Mouse (Mus musculus) urinary bladder, postnatal 4 days (tissue): Measurements from ENCODE around the gene Ube2d2b.

Experiments
- DNase-seq, 2 experiments: peaks; one replicate each; pipeline ENCODE4 v3.0.0; 2021 to 2022; ENCODE audit warnings: low spot score in 2 of 2

Ube2d2b gene

DNA sequence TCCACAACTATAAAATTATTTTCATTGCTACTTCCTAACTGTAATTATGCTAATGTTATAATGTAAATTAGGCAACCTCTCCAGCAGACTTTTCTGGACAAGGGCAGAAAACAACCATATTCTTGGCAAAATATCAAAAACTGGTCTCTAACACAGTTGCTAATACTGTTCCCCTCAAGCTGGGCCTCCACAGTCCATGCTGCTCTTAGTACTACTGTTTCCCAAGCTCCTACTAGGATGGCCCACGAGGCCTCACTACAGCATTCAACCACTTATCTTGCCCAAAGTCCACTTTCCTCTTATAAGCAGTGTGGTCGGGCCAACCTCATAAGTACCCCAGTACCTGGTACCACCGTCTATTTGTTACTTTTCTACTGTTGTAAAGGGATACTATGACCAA is 24.7 kb downstream of the Ube2d2b start:
- no peak for DNase-seq

DNA sequence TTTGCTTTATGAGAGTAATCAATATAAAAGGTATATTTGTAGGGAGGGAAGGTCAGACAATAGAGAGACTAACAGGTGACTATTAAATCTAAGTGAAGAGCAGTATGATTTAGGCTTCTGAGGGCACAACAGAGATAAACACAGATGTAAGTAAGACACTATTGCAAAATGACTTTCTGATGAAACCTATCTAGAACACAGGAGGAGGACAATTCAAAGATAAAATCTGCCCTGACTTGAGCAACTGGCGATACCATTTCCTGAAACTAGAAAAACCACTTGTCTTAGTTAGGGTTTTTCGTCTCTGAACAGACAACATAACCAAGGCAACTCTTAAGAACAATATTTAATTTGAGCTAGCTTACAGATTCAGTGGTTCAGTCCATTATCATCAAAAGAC is 25.6 kb downstream of the Ube2d2b start:
- no peak for DNase-seq

DNA sequence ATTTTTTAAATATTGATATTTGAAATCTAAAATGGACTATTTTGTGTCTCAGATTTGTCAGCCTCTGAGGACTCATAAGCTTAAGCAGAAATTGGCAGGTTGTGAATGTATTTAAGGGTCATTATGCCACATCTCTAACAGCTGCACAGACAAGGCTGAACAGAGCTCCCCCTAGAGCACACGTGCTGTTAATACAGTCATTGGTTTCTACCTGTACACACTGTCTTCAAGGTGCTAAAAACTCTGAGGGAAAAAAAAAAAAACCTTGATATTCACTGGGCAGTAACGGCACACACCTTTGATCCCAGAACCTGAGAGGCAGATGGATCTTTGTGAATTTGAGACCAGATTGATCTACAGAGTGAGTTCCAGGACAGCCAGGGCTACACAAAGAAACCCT is 29.1 kb downstream of the Ube2d2b start:
- DNase-seq: no peak

DNA sequence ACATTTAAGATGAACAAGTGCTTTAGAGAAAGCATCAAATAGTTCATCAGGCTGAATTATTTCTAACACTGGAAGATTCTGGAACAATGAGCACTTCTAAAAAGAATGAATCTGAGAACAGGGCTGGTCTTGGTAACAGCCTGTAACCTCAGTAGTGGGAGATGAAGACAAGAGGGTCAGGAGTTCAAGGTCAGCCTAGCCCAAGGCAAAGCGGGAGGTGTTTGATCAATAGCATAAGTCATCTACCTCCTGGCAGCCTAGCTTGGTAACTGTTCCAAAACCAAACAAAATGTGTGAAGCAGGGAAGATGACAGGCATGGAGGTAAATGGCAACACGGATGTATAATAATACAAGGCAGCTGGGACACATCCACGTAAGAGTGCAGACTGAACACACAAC is 34.1 kb downstream of the Ube2d2b start:
- no peak for DNase-seq

- DNase-seq: no peak
These were observed 36.5 kb downstream of the Ube2d2b start for GRCm38 (mm10) chr5:107866127-107867126.

- DNase-seq: peak; percentile 50 to 63
These were observed 38.3 kb downstream of the Ube2d2b start for GRCm38 (mm10) chr5:107867970-107868904.

- peak; percentile 90 to 91 for DNase-seq
These were observed 39.1 kb downstream of the Ube2d2b start for GRCm38 (mm10) chr5:107868905-107869424.

- no peak for DNase-seq
These were observed 39.8 kb downstream of the Ube2d2b start for GRCm38 (mm10) chr5:107869701-107870100.

GRCm38 (mm10) chr5:107873330-107873729 is 43.4 kb downstream of the Ube2d2b start:
- DNase-seq: no peak

DNA sequence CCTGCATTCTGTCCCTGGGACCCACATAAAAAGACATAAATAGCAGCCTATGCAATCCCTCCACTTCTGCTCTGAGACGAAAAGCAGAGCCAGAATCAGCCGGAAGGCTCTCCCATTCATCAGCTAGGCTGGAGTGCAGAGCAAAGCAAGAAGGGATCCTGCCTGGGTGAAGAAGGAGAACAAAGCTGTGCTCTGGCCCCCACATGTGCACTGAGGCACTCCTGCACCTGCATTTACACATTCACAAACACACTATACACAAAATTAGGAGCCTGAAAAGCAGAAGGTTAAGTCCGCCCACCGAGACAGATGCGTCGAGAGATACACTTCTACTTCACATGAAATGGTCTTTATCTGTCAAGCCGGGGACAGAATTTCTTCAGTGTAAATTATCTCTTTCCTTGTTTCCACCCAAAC is 44.0 kb downstream of the Ube2d2b start:
- DNase-seq: no peak

DNA sequence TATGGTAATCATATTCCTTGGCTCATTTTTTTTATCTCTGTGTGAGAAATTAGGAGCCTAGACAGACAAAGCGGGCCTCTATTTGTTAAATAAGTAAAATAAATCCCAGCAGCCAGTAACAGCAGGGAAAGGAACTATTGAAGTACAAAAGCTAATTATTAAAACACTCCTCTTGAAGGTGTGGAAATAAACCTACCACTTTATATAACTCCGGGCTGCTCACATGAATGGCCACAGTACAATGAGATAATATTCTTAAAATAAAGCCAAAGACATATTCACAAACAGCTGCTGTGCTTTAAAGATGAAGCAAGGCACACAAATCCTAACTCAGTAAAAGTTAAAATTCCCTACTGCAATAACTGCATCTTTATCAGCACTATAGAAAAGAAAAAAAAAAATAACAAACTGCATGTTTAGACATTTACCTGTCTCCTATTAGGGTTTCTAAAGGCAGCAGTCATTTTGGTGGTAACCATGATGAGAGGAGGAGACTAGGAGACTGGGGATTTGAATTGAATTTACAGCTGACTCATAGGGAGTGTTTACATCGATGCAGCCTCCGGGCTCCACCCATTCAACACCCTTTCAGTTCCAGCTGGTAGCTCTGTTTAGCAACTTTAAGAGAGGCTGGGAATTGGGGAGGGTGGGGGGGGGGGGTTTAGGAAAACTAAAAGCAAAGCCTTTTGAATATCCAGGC is 44.8 kb downstream of the Ube2d2b start, which contains the start of gene Evi5:
Gene Evi5, minus strand, starts transcription at position 547 of the 700 bp plus-strand sequence.
- DNase-seq: no peak

GRCm38 (mm10) chr5:107875261-107875611 is 45.3 kb downstream of the Ube2d2b start:
- DNase-seq: no peak

DNA sequence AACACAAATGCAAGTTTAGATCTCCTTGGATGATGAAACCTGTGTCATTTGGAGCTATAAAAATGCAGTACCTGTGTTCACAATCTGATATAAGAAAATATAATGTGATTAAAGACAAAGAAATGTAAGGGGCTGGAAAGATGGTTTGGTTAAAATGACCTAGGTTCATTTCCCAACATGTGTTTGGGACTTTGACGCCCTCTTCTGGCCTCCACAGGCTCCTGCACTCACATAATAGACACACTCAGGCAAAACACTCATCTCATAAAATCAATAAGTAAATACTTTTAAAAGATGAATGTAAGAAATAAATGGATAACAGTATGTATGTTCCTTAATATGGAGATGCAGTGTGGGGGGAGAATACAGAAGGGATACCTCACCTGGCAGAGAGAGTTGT is 47.2 kb downstream of the Ube2d2b start:
- DNase-seq: no peak

GRCm38 (mm10) chr5:107880710-107881109 is 50.8 kb downstream of the Ube2d2b start:
- DNase-seq: no peak
